Mouse (Mus musculus): ENCODE results near the gene St6galnac6.

GRCm38 (mm10) chr2:32568149-32568548 lies 31.4 kb upstream of the St6galnac6 start:
- no peak for TF ChIP-seq CTCF (IDR thresholded peaks at IDR 0.05)
- TF ChIP-seq EP300 (IDR thresholded peaks at IDR 0.05), result no peak

Measured in lung, postnatal 0 days (tissue).